Mouse (Mus musculus) neural tube, embryonic 14.5 days (tissue): Measurements from ENCODE around the gene Rtf1. TPM values are rescaled to one million over a fixed set of nuclear protein-coding genes. Genes with fewer than 3 reads are reported as not detected.

Source experiments
- ATAC-seq: fragments of 200-750 bp; cut with Nextera tagmentation; 2 replicates; pipeline ENCODE4 v1.8.0; 2017; ENCODE audit warnings: low read depth, mild to moderate bottlenecking, moderate TSS enrichment, moderate library complexity
- H3K27ac ChIP-seq: fragments of 300-500 bp; sonication (generic); 2 replicates; pipeline ENCODE4 v1.5.1; 2014; ENCODE audit warnings: low read depth, mild to moderate bottlenecking, control low read depth, low read length, moderate library complexity, mixed read lengths
- H3K27me3 ChIP-seq: fragments of 300-500 bp; sonication (generic); 2 replicates; pipeline ENCODE4 v1.6.1; 2014; ENCODE audit warnings: low read length; ENCODE audit not compliant: control insufficient read depth, insufficient read depth
- H3K36me3 ChIP-seq: fragments of 300-500 bp; sonication (generic); 2 replicates; pipeline ENCODE4 v1.6.1; 2014; ENCODE audit warnings: low read length, mixed read lengths; ENCODE audit not compliant: control insufficient read depth, insufficient read depth
- H3K4me1 ChIP-seq: fragments of 300-500 bp; sonication (generic); 2 replicates; pipeline ENCODE4 v1.6.1; 2014; ENCODE audit warnings: low read length; ENCODE audit not compliant: control insufficient read depth, insufficient read depth
- H3K4me2 ChIP-seq: fragments of 300-500 bp; sonication (generic); 2 replicates; pipeline ENCODE4 v1.6.1; 2014; ENCODE audit warnings: mild to moderate bottlenecking, low read depth, low read length, control low read depth
- H3K4me3 ChIP-seq: fragments of 300-500 bp; sonication (generic); 2 replicates; pipeline ENCODE4 v1.5.1; 2014; ENCODE audit warnings: low read depth, low read length, control low read depth, mixed read lengths
- H3K9ac ChIP-seq: fragments of 300-500 bp; sonication (generic); replicated peaks from 2 replicates; pipeline ENCODE4 v1.6.1; 2014; ENCODE audit warnings: low read depth, mild to moderate bottlenecking, control low read depth, low read length, mixed read lengths
- H3K9me3 ChIP-seq: fragments of 300-500 bp; sonication (generic); 2 replicates; pipeline ENCODE4 v1.6.1; 2016; ENCODE audit warnings: low read length; ENCODE audit not compliant: control insufficient read depth
- WGBS: fragments of 180-500 bp; shearing (Covaris S2); extraction: QIAGEN DNeasy Blood & Tissue Kit; methylation state at CpG from one replicate; pipeline ENCODE4 v1.1.7; 2014; 5-methylcytosine and 5-hydroxymethylcytosine counted together
- polyA plus RNA-seq: library from polyadenylated mRNA; unstranded; fragments of >200 nt; fragmentation: Nextera tagmentation; extraction: Ambion mirVana; gene quantifications from 2 replicates; pipeline ENCODE4 v1.2.1, GENCODE M21; 2014

Rtf1 gene
- polyA plus RNA-seq, 1 experiment from 2014 or later: 48.9 TPM

- Histone ChIP-seq H3K4me1 (peaks cover 13% of the 10 kb centered on the region), H3K27me3 (peaks cover 35% of the 10 kb centered on the region), H3K27ac (no peak overlapping the region), H3K9me3 (no peaks in the 10 kb centered on the region), H3K4me3 (peak overlapping the region; percentile 54), H3K4me2 (peak overlapping the region; percentile 98), H3K9ac (peak overlapping the region; percentile 53), H3K36me3 (no peaks in the 10 kb centered on the region)
- ATAC-seq: peak; percentile 59
- under 1% methylated on average over 62 of the region's 77 CpGs for WGBS
Measured at GRCm38 (mm10) chr2:119758101-119758843, 83.4 kb downstream of the Rtf1 start.

GRCm38 (mm10) chr2:119758844-119759835, 84.3 kb downstream of the Rtf1 start:
- Histone ChIP-seq H3K9ac (peak overlapping the region; percentile 53; the same call in 1 of the 2 replicates), H3K27ac (no peak overlapping the region), H3K9me3 (no peaks in the 10 kb centered on the region), H3K4me3 (peak overlapping the region; percentile 54), H3K4me1 (peaks cover 13% of the 10 kb centered on the region), H3K27me3 (peaks cover 35% of the 10 kb centered on the region), H3K4me2 (peak overlapping the region; percentile 98), H3K36me3 (0 out of 2 replicates have a peak, but pooled peaks cover 6% of the 10 kb centered on the region)
- 0 out of 2 replicates have a peak, but pooled peaks have one; percentile 26 for ATAC-seq
- 7% methylated on average over 44 of the region's 44 CpGs for WGBS

DNA sequence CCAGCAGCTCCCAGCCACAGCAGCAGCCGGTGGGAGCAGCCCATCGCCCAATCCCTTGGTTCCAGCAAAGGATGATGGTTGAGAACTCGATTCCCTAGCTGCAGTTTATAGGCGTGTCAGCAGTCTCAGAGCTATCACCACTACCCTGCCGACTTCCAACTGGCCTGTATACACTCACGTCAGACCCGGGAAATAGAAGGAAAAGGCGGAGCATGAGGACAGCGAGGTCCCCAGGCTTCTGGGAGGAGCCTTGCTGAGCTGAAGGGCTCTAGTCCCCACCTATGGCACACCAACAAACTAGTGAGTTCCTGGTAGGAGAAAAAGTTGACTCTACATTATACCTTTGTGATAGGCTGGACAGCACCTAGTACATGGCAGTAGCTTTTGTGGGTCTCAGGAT, 85.4 kb downstream of the Rtf1 start, which contains the start of gene Ltk:
Gene Ltk (minus strand): TSS at position 181 of the 400 bp plus-strand sequence.
- no peak within 1 kb of the TSS for H3K9ac ChIP-seq
- no peak within 1 kb of the TSS for H3K27ac ChIP-seq
- peaks cover 35% of the 10 kb centered on the region for H3K27me3 ChIP-seq
- H3K36me3 ChIP-seq: peaks cover 11% of the 10 kb centered on the region; the same call in 1 of the 2 replicates
- H3K4me2 ChIP-seq: no peak within 1 kb of the TSS
- peak within 1 kb of the TSS; percentile 54; the same call in 1 of the 2 replicates for H3K4me3 ChIP-seq
- no peak for ATAC-seq
- H3K4me1 ChIP-seq: peaks cover 13% of the 10 kb centered on the region
- H3K9me3 ChIP-seq: no peaks in the 10 kb centered on the region
- WGBS: 10% methylated on average over 9 of the region's 9 CpGs

DNA sequence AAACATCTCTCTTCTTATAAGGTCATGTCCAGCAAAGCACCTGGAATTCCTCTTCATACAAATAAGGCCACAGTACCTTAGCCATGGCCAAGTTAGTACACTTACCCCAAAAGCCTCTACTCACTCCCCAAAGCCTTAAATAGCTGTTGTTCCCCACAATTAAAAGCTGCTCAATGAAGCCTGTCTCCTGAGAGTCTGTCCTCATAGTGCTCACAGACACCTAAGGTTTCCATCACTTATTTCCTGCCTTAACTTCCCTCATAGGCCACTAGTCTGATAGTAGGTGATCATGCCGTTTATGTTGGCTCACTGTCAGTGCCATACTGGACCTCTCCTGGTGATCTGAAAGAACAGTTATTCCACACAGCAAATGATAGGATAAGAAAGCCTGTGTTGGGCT, 87.4 kb downstream of the Rtf1 start:
- Histone ChIP-seq H3K36me3 (peaks cover 11% of the 10 kb centered on the region), H3K27me3 (peaks cover 32% of the 10 kb centered on the region), H3K9me3 (no peaks in the 10 kb centered on the region), H3K4me3 (no peak overlapping the region), H3K4me2 (no peak overlapping the region), H3K4me1 (peaks cover 13% of the 10 kb centered on the region), H3K27ac (no peak overlapping the region), H3K9ac (no peak overlapping the region)
- no peak for ATAC-seq
- WGBS: 85% methylated on average over 1 of the region's 1 CpGs

DNA sequence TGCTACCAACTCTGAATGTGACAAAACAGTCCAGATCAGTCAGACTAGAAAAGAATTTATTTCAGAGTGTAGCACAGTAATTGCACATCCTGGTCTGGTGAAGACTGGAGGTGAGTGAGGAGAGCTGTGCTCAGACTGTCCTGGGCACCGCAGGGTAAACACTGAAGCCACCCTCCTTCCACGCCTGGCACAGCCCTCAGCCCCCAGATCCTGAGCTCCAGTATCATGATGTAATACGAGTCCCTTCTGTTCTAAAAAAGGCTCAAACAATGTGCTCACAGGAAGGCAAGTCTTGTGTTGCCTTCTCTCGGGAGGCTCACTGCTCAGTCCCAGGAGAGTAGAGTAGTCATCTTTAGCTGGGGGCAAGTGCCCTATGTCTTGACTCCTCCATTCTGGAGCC, 89.1 kb downstream of the Rtf1 start:
- Histone ChIP-seq H3K4me3 (no peak overlapping the region), H3K36me3 (peaks cover 22% of the 10 kb centered on the region), H3K27ac (no peak overlapping the region), H3K9ac (no peak overlapping the region), H3K4me1 (no peaks in the 10 kb centered on the region), H3K4me2 (no peak overlapping the region), H3K9me3 (no peaks in the 10 kb centered on the region), H3K27me3 (peaks cover 16% of the 10 kb centered on the region)
- ATAC-seq: no peak
- 83% methylated on average over 4 of the region's 4 CpGs for WGBS

GRCm38 (mm10) chr2:119767246-119767645, 92.4 kb downstream of the Rtf1 start:
- Histone ChIP-seq H3K4me1 (no peaks in the 10 kb centered on the region), H3K36me3 (peaks cover 51% of the 10 kb centered on the region), H3K27ac (no peak overlapping the region), H3K27me3 (no peaks in the 10 kb centered on the region), H3K9me3 (no peaks in the 10 kb centered on the region), H3K4me3 (no peak overlapping the region), H3K9ac (no peak overlapping the region), H3K4me2 (no peak overlapping the region)
- no peak for ATAC-seq
- WGBS: 96% methylated on average over 6 of the region's 6 CpGs

Other genes starting within 250 kb of the Rtf1 start
- 5.0 and 5.9 TPM in 2 replicates for gene Ino80, start 197.4 kb upstream of the Rtf1 start, polyA plus RNA-seq
- 0.62 and 1.0 TPM in 2 replicates for gene Exd1, start 127.4 kb upstream of the Rtf1 start, polyA plus RNA-seq
- 52.6 and 67.9 TPM in 2 replicates for gene Chp1, start 127.4 kb upstream of the Rtf1 start, polyA plus RNA-seq
- 5.6 and 8.5 TPM in 2 replicates for gene Nusap1, start 56.8 kb upstream of the Rtf1 start, polyA plus RNA-seq
- gene Oip5, start 56.6 kb upstream of the Rtf1 start, polyA plus RNA-seq: 2.7 and 4.0 TPM in 2 replicates
- gene Ndufaf1, start 12.2 kb upstream of the Rtf1 start, polyA plus RNA-seq: 39.9 and 40.8 TPM in 2 replicates
- gene Itpka, start 67.3 kb downstream of the Rtf1 start, polyA plus RNA-seq: 0.15 and 0.19 TPM in 2 replicates
- 1.8 and 2.2 TPM in 2 replicates for gene Ltk, start 85.4 kb downstream of the Rtf1 start, polyA plus RNA-seq
- gene Rpap1, start 112.5 kb downstream of the Rtf1 start, polyA plus RNA-seq: 15.7 and 19.5 TPM in 2 replicates
- 18.7 and 21.6 TPM in 2 replicates for gene Tyro3, start 122.7 kb downstream of the Rtf1 start, polyA plus RNA-seq
- 37.5 and 44.2 TPM in 2 replicates for gene Mga, start 222.2 kb downstream of the Rtf1 start, polyA plus RNA-seq